Mouse (Mus musculus) lung, postnatal 0 days (tissue): ENCODE measurements at regions not wholly inside any gene's neighbourhood (a gene's known extent, or its start where the extent isn't known, plus 50 kb on each side); places are given as distances from the start of the nearest gene placed in this dataset.

Source experiments
- ATAC-seq: fragments of 200-750 bp; cut with Nextera tagmentation; 2 replicates; pipeline ENCODE4 v1.8.0; 2017; ENCODE audit warnings: moderate library complexity
- DNase-seq: peaks from one replicate; pipeline ENCODE4 v3.0.0-alpha.2; 2016; ENCODE audit warnings: low spot score
- H3K27ac ChIP-seq: fragments of 300-500 bp; sonication (generic); 2 replicates; pipeline ENCODE4 v1.5.1; 2014; ENCODE audit warnings: antibody characterized with exemption, mild to moderate bottlenecking, low read length, mixed read lengths
- H3K27me3 ChIP-seq: fragments of 300-500 bp; sonication (generic); replicated peaks from 2 replicates; pipeline ENCODE4 v1.6.1; 2014; ENCODE audit warnings: low read length, mixed read lengths; ENCODE audit not compliant: insufficient read depth
- H3K36me3 ChIP-seq: fragments of 300-500 bp; sonication (generic); 2 replicates; pipeline ENCODE4 v1.6.1; 2014; ENCODE audit warnings: low read length, mixed read lengths; ENCODE audit not compliant: insufficient read depth
- H3K4me1 ChIP-seq: fragments of 300-500 bp; sonication (generic); 2 replicates; pipeline ENCODE4 v1.6.1; 2014; ENCODE audit warnings: antibody characterized with exemption, low read depth, low read length, mixed read lengths; ENCODE audit not compliant: insufficient read depth
- H3K4me2 ChIP-seq: fragments of 300-500 bp; sonication (generic); replicated peaks from 2 replicates; pipeline ENCODE4 v1.6.1; 2014; ENCODE audit warnings: low read depth, mild to moderate bottlenecking, low read length, moderate library complexity, mixed read lengths
- H3K4me3 ChIP-seq: fragments of 300-500 bp; sonication (generic); 2 replicates; pipeline ENCODE4 v1.5.1; 2014; ENCODE audit warnings: low read depth, low read length
- H3K9ac ChIP-seq: fragments of 300-500 bp; sonication (generic); replicated peaks from 2 replicates; pipeline ENCODE4 v1.6.1; 2014; ENCODE audit warnings: low read depth, mild to moderate bottlenecking
- H3K9me3 ChIP-seq: fragments of 300-500 bp; sonication (generic); 2 replicates; pipeline ENCODE4 v1.6.1; 2016; ENCODE audit warnings: low read length, mixed read lengths
- CTCF ChIP-seq: IDR thresholded peaks from 2 replicates; pipeline ENCODE4 v1.5.1; 2016; ENCODE audit warnings: antibody characterized with exemption, mild to moderate bottlenecking
- EP300 ChIP-seq: IDR thresholded peaks from 2 replicates; pipeline ENCODE4 v1.6.1; 2016; ENCODE audit warnings: antibody characterized with exemption, mild to moderate bottlenecking, control low read depth
- WGBS: fragments of 180-500 bp; shearing (Covaris S2); extraction: QIAGEN DNeasy Blood & Tissue Kit; methylation state at CpG from one replicate; pipeline ENCODE4 v1.1.7; 2014; 5-methylcytosine and 5-hydroxymethylcytosine counted together

DNA sequence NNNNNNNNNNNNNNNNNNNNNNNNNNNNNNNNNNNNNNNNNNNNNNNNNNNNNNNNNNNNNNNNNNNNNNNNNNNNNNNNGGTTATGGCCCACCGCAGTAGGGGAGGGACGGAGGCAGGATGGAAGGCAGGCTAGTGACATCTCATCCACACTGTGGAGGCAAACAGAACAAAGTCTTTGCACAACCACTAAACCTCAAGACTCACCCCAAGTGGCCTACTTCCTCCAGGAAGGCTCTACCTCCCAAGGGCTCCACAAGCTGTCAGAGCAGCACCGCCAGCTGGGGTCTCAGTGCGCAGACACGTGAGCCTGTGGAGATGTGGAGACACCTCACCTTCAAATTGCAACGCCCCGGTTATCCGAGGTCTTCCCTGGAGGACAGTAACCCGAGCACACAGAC lies 138.7 kb upstream of the Pmfbp1 start:
- TF ChIP-seq CTCF (no peak), EP300 (no peak)
- H3K27ac ChIP-seq = no peak overlapping the region
- DNase-seq (no peak), ATAC-seq (no peak)
- no peak overlapping the region for H3K4me3 ChIP-seq
- H3K4me2 ChIP-seq = no peak overlapping the region
- H3K4me1 ChIP-seq = no peaks in the 10 kb centered on the region
- H3K9ac ChIP-seq = no peak overlapping the region
- 81% methylated on average over 9 of the region's 9 CpGs for WGBS
- H3K36me3 ChIP-seq = no peaks in the 10 kb centered on the region
- H3K9me3 ChIP-seq = no peaks in the 10 kb centered on the region
- H3K27me3 ChIP-seq = no peaks in the 10 kb centered on the region

- WGBS = 18% methylated on average over 16 of the region's 16 CpGs
- Histone ChIP-seq H3K36me3 (no peaks in the 10 kb centered on the region), H3K4me3 (no peak overlapping the region), H3K4me2 (peak overlapping the region; percentile 5), H3K27me3 (no peaks in the 10 kb centered on the region), H3K27ac (no peak overlapping the region), H3K4me1 (no peaks in the 10 kb centered on the region), H3K9ac (no peak overlapping the region), H3K9me3 (no peaks in the 10 kb centered on the region)
- no peak for TF ChIP-seq CTCF
- no peak for TF ChIP-seq EP300
- ATAC-seq (no peak), DNase-seq (no peak)
These were observed 134.3 kb upstream of the Pmfbp1 start for GRCm38 (mm10) chr8:109359396-109360051.

GRCm38 (mm10) chr8:109360081-109360715 lies 133.6 kb upstream of the Pmfbp1 start:
- no peak overlapping the region for H3K9ac ChIP-seq
- H3K27ac ChIP-seq = no peak overlapping the region
- H3K9me3 ChIP-seq = no peaks in the 10 kb centered on the region
- DNase-seq (no peak), ATAC-seq (no peak)
- TF ChIP-seq CTCF (no peak), EP300 (no peak)
- no peaks in the 10 kb centered on the region for H3K36me3 ChIP-seq
- no peak overlapping the region for H3K4me3 ChIP-seq
- H3K4me2 ChIP-seq = peak overlapping the region; percentile 25; the same call in 1 of the 2 replicates
- no peaks in the 10 kb centered on the region for H3K27me3 ChIP-seq
- 13% methylated on average over 14 of the region's 14 CpGs for WGBS
- no peaks in the 10 kb centered on the region for H3K4me1 ChIP-seq

DNA sequence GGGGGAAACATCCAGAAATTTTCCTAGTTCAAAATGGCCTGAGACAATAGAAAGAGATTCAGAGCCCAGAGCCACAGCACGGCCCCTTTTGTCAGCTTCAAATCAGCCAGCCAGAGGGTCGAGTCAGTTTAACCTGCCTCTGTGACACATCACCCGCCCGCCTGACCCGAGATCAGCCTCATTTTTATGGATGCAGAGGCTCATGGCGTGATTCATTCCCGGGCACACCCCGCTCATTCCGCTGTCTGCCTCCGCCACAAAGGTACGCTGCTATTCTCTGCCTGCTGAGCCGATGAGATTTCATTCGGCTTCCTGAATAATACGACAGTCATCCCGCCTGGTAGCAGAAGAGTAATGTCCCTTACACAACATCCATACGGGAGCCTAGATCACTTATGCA lies 132.9 kb upstream of the Pmfbp1 start:
- H3K4me1 ChIP-seq = no peaks in the 10 kb centered on the region
- no peaks in the 10 kb centered on the region for H3K36me3 ChIP-seq
- H3K9me3 ChIP-seq = no peaks in the 10 kb centered on the region
- H3K27ac ChIP-seq = no peak overlapping the region
- no peak for DNase-seq
- TF ChIP-seq EP300 (no peak), CTCF (no peak)
- no peak for ATAC-seq
- no peak overlapping the region; the same call in 1 of the 2 replicates for H3K4me2 ChIP-seq
- H3K27me3 ChIP-seq = no peaks in the 10 kb centered on the region
- 14% methylated on average over 16 of the region's 16 CpGs for WGBS
- H3K9ac ChIP-seq = no peak overlapping the region
- H3K4me3 ChIP-seq = no peak overlapping the region

GRCm38 (mm10) chr8:109361575-109362361 lies 132.1 kb upstream of the Pmfbp1 start:
- H3K36me3 ChIP-seq = no peaks in the 10 kb centered on the region
- ATAC-seq = no peak
- no peaks in the 10 kb centered on the region for H3K4me1 ChIP-seq
- TF ChIP-seq CTCF (no peak), EP300 (no peak)
- no peaks in the 10 kb centered on the region for H3K27me3 ChIP-seq
- 57% methylated on average over 7 of the region's 7 CpGs for WGBS
- H3K27ac ChIP-seq = no peak overlapping the region
- H3K9ac ChIP-seq = no peak overlapping the region
- H3K4me2 ChIP-seq = no peak overlapping the region
- DNase-seq = no peak
- H3K4me3 ChIP-seq = no peak overlapping the region
- H3K9me3 ChIP-seq = no peaks in the 10 kb centered on the region

DNA sequence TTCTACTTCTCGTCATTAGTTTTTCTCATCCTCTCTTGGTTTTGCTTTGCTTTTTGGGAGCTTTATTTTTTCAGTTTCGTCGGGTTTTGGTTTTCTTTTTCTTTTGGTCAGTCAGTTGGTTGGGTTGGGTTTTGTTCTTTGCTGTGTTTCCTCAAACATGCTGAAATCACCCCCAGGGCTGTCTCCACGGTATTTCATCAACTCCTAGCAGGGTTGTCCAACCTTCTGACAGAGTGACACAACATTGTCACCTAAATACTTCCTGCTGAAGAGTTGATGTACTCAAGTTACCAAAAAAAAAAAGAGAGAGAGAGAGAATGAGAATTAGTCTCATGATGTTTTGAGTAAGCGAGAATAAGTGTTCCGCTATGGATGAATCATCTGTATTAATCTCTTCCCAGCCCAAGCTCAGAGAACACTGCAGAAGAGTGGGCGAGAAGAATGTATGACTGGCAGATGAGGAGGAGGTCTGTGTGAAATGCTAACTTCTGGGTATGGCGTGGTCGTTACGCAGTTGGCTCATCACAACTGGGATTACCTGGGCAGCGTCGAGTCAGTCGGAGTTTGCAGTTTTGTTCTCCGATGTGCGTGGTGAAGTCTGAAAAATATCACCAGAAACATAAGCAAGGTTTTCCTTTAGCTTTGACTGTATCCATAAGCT lies 130.5 kb upstream of the Pmfbp1 start:
- Histone ChIP-seq H3K4me1 (no peaks in the 10 kb centered on the region), H3K27ac (no peak overlapping the region), H3K9me3 (no peaks in the 10 kb centered on the region), H3K9ac (no peak overlapping the region), H3K4me2 (no peak overlapping the region), H3K36me3 (no peaks in the 10 kb centered on the region), H3K4me3 (no peak overlapping the region), H3K27me3 (no peaks in the 10 kb centered on the region)
- 87% methylated on average over 15 of the region's 15 CpGs for WGBS
- no peak for DNase-seq
- no peak for TF ChIP-seq CTCF
- TF ChIP-seq EP300 = no peak
- ATAC-seq = no peak
